Mouse (Mus musculus) ES-E14 (cell line): Measurements from ENCODE around the gene Ddx17. TPM values are rescaled to one million over a fixed set of nuclear protein-coding genes. Genes with fewer than 3 reads are reported as not detected.

Experiments
- DNase-seq: peaks from one replicate; pipeline ENCODE4 v3.0.0-alpha.2; 2013; ENCODE audit warnings: low read depth, low spot score
- H3K27ac ChIP-seq: 2 replicates; pipeline ENCODE4 v1.5.1; 2012; ENCODE audit warnings: low read depth, mild to moderate bottlenecking, low read length, moderate library complexity, mixed read lengths; ENCODE audit not compliant: poor library complexity, insufficient read depth, severe bottlenecking
- H3K36me3 ChIP-seq: 2 replicates; pipeline ENCODE4 v1.6.1; 2012; ENCODE audit warnings: mild to moderate bottlenecking, low read length, moderate library complexity, mixed read lengths; ENCODE audit not compliant: control insufficient read depth, poor library complexity, insufficient read depth, severe bottlenecking
- H3K4me1 ChIP-seq, 2 experiments: fragments of 150-350 bp in 1 of 2; sonication (generic) in 1 of 2; 2 replicates each; pipeline ENCODE4 v1.6.1; 2012; ENCODE audit warnings: low read length in 2 of 2, mild to moderate bottlenecking in 1 of 2, mixed read lengths in 1 of 2; ENCODE audit not compliant: control insufficient read depth in 2 of 2, insufficient read depth in 2 of 2, poor library complexity in 1 of 2
- H3K4me3 ChIP-seq, 2 experiments: fragments of 150-350 bp in 1 of 2; sonication (generic) in 1 of 2; 2 replicates each; pipeline ENCODE4 v1.5.1; 2012; ENCODE audit warnings: low read length in 2 of 2, low read depth in 1 of 2, mild to moderate bottlenecking in 1 of 2, mixed read lengths in 1 of 2; ENCODE audit not compliant: insufficient read depth in 1 of 2, poor library complexity in 1 of 2, severe bottlenecking in 1 of 2
- H3K9ac ChIP-seq: 2 replicates; pipeline ENCODE4 v1.6.1; 2012; ENCODE audit warnings: low read depth, mild to moderate bottlenecking, low read length, mixed read lengths; ENCODE audit not compliant: poor library complexity, insufficient read depth, severe bottlenecking
- H3K9me3 ChIP-seq: fragments of 150-350 bp; sonication (generic); 2 replicates; pipeline ENCODE4 v1.6.1; 2012; ENCODE audit warnings: low read depth, mild to moderate bottlenecking, low read length; ENCODE audit not compliant: control insufficient read depth, insufficient read depth
- CHD2 ChIP-seq: IDR thresholded peaks from 2 replicates; pipeline ENCODE4 v1.6.1; 2014; ENCODE audit warnings: mild to moderate bottlenecking, low read depth, low read length, inconsistent platforms
- HCFC1 ChIP-seq: IDR thresholded peaks from 2 replicates; pipeline ENCODE4 v1.6.1; 2012; ENCODE audit warnings: low read length, inconsistent platforms, borderline replicate concordance; ENCODE audit not compliant: insufficient read depth
- MAFK ChIP-seq: IDR thresholded peaks from 2 replicates; pipeline ENCODE4 v1.6.1; 2014; ENCODE audit warnings: mild to moderate bottlenecking, low read depth, low read length, inconsistent platforms; ENCODE audit not compliant: insufficient read depth
- ZC3H11A ChIP-seq: IDR thresholded peaks from 2 replicates; pipeline ENCODE4 v1.6.1; 2012; ENCODE audit warnings: low read depth, mild to moderate bottlenecking, inconsistent platforms, low read length, borderline replicate concordance
- ZNF384 ChIP-seq: IDR thresholded peaks from 2 replicates; pipeline ENCODE4 v1.6.1; 2012; ENCODE audit warnings: low read depth, low read length, inconsistent platforms
- in situ Hi-C, 2 experiments: fragments of 600-800 bp; cut with MboI; formaldehyde crosslinking; loops; one replicate each; pipeline ENCODE4 v1.15.1; 2025; ENCODE audit warnings: low sequenced_read_pairs in 2 of 2, inconsistent platforms in 1 of 2; ENCODE audit not compliant: unreplicated experiment in 2 of 2
- total RNA-seq: library from RNA; depleted of rRNA; stranded (reverse); fragments of 300-350 nt; gene quantifications from 2 replicates; pipeline ENCODE4 v1.2.3, GENCODE M21; 2012

Ddx17 gene
- total RNA-seq, 1 experiment = 211 TPM

GRCm38 (mm10) chr15:79510425-79510824, 36.1 kb downstream of the Ddx17 start:
- H3K4me1 ChIP-seq = peaks cover 4 to 7% of the 10 kb centered on the region in 2 experiments; a peak in 3 of 4 replicates
- no peak overlapping the region for H3K9ac ChIP-seq
- TF ChIP-seq MAFK (no peak), HCFC1 (no peak), CHD2 (no peak), ZC3H11A (no peak), ZNF384 (no peak)
- in situ Hi-C loops = no loop called here
- no peak for DNase-seq
- H3K9me3 ChIP-seq = no peaks in the 10 kb centered on the region
- H3K4me3 ChIP-seq = no peak overlapping the region
- H3K27ac ChIP-seq = no peak overlapping the region
- no peaks in the 10 kb centered on the region for H3K36me3 ChIP-seq

- Histone ChIP-seq H3K9ac (no peak overlapping the region), H3K4me3 (no peak overlapping the region)
These were observed 36.5 kb downstream of the Ddx17 start for GRCm38 (mm10) chr15:79509998-79510397.

GRCm38 (mm10) chr15:79507055-79507828, 39.3 kb downstream of the Ddx17 start:
- in situ Hi-C loops = no loop called here
- H3K9ac ChIP-seq = no peak overlapping the region
- no peaks in the 10 kb centered on the region for H3K36me3 ChIP-seq
- TF ChIP-seq CHD2 = no peak
- TF ChIP-seq HCFC1 = no peak
- TF ChIP-seq ZNF384 = no peak
- TF ChIP-seq MAFK = no peak
- no peak for TF ChIP-seq ZC3H11A
- H3K9me3 ChIP-seq = no peaks in the 10 kb centered on the region
- H3K4me1 ChIP-seq = peaks cover 6 to 15% of the 10 kb centered on the region in 2 experiments; a peak in 3 of 4 replicates
- H3K27ac ChIP-seq = no peak overlapping the region
- H3K4me3 ChIP-seq = no peak overlapping the region
- DNase-seq = no peak

More at GRCm38 (mm10) chr15:79509998-79510397, 36.5 kb downstream of the Ddx17 start:
- in situ Hi-C loops = no loop called here
- Histone ChIP-seq H3K4me1 (peaks cover 4 to 7% of the 10 kb centered on the region in 2 experiments; a peak in 3 of 4 replicates), H3K27ac (no peak overlapping the region), H3K9me3 (no peaks in the 10 kb centered on the region), H3K36me3 (no peaks in the 10 kb centered on the region)
- no peak for DNase-seq
- TF ChIP-seq HCFC1 (no peak), ZC3H11A (no peak), MAFK (no peak), ZNF384 (no peak), CHD2 (no peak)

- no peak for DNase-seq
- Histone ChIP-seq H3K9ac (no peak overlapping the region), H3K9me3 (no peaks in the 10 kb centered on the region), H3K4me3 (no peak overlapping the region), H3K27ac (no peak overlapping the region), H3K36me3 (no peaks in the 10 kb centered on the region), H3K4me1 (peaks cover 2 to 15% of the 10 kb centered on the region in 2 experiments; a peak in 2 of 4 replicates)
- TF ChIP-seq MAFK = no peak
- no peak for TF ChIP-seq ZNF384
- no peak for TF ChIP-seq HCFC1
- no peak for TF ChIP-seq CHD2
- no peak for TF ChIP-seq ZC3H11A
- in situ Hi-C loops = no loop called here
These were observed 40.1 kb downstream of the Ddx17 start for GRCm38 (mm10) chr15:79506460-79506859.
